Mouse (Mus musculus): ENCODE measurements around the gene Srm. TPM values are rescaled to one million over a fixed set of nuclear protein-coding genes. Genes with fewer than 3 reads are reported as not detected.

Gene Srm
- polyA plus RNA-seq (2012; rRNA removed) = 75.6 and 87.9 TPM in 2 replicates

DNA sequence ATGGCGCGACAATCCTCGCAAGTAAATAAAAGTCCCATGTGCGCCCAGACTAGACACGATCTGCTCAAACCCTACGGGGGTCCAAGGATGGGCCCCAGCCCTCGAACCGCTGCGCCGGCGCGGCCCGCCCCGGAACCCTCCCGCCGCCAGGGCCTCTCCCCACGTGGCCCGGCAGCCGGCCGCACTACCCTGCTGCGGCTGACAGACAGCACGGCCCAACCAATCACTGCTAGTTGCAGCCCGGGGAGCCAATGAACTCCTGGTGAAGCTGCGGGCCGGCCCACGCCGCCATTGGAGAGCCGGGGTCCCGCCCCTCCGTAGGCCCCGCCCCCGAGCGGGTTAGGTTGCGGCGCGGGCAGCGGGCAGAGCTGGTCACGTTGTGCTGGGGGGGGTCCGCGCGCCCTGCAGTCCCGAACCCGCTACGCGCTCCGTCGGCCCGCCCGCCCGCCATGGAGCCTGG, at the start of gene Srm:
Gene Srm (plus strand): TSS at position 333 of the 460 bp plus-strand sequence.
- peak; percentile 97 for DNase-seq (ENCODE audit: extremely low spot score in 1 of 2, low spot score in 1 of 2)

DNA sequence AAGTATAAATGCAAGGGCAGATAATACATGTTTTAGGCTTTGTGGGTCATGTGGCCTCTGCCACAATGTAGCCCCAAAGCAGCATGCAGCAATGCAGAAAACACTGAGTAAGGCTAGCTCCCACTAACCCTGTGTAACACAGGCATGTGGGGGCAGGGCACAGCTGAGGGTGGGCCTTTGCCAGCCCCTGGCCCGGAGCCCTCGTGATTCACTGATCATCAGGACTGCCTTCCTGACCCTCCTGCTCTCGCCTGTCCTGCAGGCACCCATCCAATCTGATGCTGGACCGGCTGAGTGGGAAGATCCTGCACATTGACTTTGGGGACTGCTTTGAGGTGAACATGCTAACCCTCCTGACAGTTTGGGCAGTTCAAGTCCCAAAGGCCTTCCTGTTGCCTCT, 42.2 kb upstream of the Srm start:
- no peak for DNase-seq (ENCODE audit: extremely low spot score in 1 of 2, low spot score in 1 of 2)

DNA sequence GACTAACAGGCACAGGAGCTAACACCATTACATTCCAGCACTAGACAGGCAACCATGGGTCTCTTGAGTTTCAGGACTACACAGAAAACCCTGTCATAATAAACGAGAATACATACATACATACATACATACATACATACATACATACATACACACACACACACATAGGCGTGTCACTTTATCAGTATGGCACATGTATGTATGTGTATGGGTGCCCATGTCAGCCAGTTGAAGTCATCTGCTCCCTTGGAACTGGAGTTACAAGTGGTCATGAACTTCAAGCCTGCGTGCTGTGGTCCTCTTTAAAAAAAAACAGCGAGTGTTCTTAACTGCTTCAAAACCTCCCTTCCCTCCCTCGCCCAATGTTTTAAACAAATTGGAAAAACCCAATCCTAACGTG, 33.5 kb upstream of the Srm start:
- DNase-seq (ENCODE audit: extremely low spot score in 1 of 2, low spot score in 1 of 2) = no peak

DNA sequence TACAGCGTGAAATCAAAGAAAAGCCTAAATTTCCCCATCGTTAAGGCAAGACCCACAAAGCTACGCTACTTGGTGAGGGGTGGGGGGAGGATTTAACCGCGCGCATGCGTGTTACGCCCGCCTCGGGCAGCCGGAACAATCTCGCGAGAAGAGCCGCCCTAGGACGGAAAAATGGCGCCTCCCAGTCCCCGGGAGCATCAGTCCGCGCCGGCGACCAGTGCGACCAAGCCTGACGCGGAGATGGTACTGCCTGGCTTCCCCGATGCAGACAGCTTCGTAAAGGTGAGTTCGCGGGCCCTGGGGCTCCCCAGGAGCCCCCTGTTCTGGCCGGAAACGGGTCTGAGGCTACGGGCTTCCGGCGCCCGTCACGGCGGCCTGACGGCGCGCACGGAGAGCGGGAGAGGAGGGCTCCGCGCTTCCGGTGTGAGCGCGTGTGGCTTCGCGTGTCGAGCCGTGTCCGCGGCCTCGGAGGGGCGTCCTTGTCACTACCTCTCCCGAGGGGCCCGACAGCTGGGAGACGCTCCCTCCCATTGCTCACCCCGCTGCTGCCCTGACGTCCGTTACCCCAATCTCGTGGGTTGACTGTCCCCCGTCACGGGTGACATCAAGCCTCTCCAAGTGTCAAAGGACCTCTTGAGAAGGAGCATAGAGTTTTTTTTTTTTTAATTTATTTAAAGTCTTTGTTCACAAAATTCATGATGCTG, 32.9 kb upstream of the Srm start, which contains the start of gene Exosc10:
Gene Exosc10 (plus strand): TSS at position 133 of the 704 bp plus-strand sequence.
- DNase-seq (ENCODE audit: extremely low spot score in 1 of 2, low spot score in 1 of 2) = peak; percentile 55 to 89

DNA sequence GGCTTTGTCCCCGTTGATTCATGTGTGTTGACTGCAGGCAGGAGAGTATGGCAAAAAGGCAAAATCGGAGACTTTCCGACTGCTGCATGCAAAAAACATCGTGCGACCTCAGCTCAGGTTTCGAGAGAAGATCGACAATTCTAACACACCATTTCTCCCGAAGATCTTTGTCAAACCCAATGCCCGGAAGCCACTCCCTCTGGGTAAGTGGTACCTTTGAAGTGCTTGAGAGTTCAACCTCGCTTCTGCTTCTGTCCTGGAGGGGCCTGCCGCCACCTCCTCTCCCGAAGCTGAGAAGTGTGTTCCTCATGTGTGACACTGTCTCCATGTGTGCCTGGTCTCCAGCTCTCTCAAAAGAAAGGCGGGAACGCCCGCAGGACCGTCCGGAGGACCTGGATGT, 28.6 kb upstream of the Srm start:
- DNase-seq (ENCODE audit: extremely low spot score in 1 of 2, low spot score in 1 of 2) = no peak

DNA sequence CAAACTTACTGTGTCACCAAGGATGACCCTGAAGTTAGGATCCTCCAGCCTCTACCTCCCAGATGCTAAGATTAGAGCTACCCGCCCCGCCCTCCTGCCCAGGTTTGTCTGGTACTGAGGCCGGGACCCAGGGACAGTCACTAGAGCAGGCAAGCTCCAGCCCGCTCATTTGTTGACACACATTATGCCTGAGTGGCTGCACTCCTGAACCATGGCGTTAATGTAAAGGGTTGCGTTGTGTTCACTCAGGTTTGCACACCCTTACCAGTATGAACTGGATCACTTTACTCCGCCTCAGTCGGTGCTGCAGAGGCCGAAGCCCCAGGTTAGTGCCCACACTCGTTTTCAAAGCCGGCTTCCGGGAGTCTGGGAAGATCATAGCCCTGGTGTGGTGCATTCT, 27.7 kb upstream of the Srm start:
- no peak for DNase-seq (ENCODE audit: extremely low spot score in 1 of 2, low spot score in 1 of 2)

DNA sequence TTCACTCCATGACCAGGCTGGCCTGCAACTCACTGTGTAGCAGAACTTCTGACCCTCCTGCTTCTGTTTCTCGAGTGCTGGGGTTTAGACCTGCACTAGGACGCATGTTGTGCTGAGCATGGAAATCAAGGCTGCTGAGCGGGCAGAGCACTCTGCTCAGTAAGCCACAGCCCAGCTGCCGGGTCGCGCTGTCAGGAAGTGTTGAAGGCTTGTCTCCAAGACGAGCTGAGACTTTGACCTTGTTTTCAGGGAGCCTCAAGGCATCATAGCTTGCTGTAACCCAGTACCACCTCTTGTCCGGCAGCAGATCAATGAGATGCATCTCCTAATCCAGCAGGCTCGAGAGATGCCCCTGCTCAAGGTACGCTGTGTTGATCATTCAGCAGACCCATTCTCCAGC, 21.2 kb upstream of the Srm start:
- no peak for DNase-seq (ENCODE audit: extremely low spot score in 1 of 2, low spot score in 1 of 2)

DNA sequence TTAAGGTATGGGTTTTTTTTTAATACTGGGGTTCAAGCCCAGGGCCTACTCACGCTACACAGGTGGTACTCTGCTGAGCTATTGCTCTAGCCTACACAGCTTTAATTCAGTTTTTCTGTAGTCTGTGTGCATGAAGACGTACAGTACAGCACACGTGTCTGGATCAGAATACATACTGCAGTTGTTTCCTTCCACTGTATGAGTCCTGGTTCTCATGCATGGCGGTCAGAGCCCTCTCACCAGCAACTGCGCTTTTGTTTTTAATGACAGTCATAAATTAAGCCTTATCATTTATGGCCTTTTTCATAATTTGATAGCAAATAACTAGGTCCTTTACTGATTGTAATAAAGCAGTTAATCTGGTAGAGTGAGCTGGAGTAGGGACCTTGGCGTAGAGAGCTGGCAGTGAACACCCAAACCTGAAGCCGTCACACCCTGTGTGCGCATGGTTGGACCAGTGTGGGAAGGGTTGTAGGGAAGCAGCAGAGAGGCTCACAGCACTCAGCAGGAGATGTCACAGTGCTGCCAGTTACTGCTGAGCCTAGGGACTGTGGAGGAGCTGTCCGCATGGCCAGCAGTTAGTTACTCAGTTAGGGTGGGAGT, 20.5 kb upstream of the Srm start:
- DNase-seq (ENCODE audit: extremely low spot score in 1 of 2, low spot score in 1 of 2) = no peak

DNA sequence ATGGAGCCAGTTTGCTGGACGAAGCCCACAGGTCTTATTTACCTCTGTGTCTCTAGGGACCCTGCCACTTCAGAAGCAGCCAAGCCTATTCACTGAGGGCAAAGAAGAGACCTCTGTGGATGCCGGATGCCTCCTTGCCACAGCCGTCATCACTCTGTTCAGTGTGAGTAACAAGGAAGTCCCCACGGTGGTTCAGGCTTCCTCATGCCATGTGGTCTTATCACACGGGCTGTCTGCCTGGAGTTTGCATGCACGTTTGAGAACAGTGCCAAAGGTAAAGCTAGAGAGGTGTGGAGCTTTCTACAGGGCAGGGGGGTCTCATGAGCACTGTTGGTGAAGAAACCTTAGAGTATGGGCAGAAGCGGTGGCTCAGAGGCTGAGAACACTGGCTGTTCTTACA, 18.1 kb upstream of the Srm start:
- no peak for DNase-seq (ENCODE audit: extremely low spot score in 1 of 2, low spot score in 1 of 2)

DNA sequence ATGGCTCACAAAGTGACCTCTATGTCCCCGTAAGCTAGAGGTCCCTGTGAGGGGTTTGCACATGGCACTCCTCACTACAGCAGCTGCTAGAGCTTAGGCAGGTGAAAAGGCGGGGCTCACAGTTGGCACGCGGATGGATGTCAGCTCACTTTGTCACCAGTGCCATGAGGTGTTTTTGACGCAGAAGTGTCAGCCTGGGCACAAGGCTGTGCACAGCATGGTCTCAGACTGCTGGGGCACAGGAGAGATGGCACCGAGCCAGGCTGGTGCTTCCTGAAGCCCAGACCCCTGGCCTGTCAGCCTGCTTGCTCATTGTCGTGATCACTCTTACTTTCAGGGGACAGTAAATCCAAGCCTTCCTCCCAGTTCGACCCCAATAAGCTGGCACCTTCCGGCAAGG, 10.5 kb upstream of the Srm start:
- DNase-seq (ENCODE audit: extremely low spot score in 1 of 2, low spot score in 1 of 2) = no peak

DNA sequence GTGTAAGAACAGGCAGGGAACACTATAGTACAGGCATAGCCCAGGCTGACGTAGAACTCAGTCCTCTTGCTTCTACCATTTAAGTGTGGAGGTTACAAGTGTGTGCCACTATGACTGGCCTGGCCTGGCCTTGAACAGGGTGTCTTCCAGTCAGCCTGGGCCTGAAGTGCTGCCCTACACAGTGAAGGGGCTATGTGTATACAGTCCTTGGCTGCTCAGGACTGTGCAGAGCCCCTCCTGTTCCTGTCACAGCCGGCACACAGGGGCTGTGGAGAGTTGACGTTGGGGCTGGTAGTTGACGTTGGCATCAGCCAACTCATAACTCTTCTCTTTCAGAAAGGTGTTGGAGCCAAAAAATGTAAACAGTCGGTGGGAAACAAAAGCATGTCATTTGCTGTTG, 9.9 kb upstream of the Srm start:
- no peak for DNase-seq (ENCODE audit: extremely low spot score in 1 of 2, low spot score in 1 of 2)

DNA sequence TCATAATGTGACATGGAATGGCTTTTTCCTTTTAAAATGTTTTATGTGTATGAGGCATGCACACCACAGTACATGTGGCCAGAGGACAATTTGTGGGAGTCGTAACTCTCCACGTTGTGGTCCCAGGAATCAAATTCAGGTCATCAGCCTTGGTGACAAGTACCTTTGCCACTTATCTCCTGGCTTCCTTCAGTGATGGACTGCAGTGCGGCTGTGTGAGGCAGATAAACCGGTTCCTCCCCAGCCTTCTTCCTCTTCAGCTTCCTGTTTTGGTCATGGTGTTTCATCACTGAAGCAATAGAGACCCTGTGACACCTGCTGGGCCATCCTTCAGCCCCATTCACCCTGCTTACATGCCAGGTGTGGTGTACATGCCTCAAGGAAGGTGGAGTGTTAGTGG, 8.0 kb upstream of the Srm start:
- no peak for DNase-seq (ENCODE audit: extremely low spot score in 1 of 2, low spot score in 1 of 2)

DNA sequence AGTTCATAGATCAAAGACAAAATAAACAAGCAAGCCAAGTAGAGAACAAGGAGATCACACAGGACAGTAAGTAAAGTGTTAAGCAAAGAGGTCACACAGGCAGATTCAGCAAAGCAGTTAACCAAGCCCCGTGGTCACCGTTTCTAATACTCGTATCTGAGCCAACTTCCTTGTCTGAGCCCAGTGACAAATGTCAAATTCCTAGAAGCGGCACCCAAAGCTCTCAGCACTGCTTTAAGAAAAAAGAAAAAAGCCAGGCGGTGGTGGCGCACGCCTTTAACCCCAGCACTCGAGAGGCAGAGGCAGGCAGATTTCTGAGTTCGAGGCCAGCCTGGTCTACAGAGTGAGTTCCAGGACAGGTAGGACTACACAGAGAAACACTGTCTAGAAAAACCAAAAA, 4.7 kb upstream of the Srm start:
- no peak for DNase-seq (ENCODE audit: extremely low spot score in 1 of 2, low spot score in 1 of 2)

DNA sequence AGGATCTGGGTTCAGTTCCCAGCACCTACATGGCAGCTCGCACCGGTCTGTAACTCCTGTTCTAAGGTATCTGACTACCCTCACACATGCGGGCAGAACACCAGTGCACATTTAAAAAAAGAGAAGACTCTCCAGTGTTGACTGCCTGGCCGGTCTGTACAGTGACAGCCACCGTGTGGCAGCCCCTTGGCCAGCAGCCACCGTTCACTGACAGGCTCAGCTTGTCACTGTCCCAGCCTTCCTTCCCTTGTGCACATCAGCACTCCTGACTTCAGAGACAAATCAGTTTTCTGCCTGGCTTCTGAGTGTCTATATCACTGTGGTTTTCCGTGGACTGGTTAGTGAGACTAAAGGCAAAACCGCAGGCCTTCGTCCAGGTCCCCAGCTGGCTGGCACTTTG, 2.5 kb upstream of the Srm start:
- DNase-seq (ENCODE audit: extremely low spot score in 1 of 2, low spot score in 1 of 2) = no peak

DNA sequence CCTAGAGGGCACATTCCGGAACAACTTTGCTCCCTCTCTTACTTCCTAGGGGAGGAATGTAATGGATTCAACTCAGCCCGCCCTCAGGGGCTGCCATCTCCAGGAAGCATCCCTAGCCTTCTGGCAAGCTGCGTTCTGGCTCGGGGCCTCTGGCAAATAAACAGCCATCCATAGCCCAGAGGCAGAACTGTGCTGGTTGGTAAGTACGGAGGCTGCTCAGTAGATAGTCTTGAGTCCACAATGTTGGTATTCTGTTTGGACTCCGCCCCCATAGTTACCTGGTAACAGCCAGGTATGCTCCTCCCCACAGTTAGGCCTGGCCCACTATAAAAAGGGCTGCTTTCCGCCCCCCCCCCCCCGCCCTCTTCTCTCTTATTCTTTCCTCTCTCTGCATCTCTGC, 1.7 kb upstream of the Srm start:
- no peak for DNase-seq (ENCODE audit: extremely low spot score in 1 of 2, low spot score in 1 of 2)

DNA sequence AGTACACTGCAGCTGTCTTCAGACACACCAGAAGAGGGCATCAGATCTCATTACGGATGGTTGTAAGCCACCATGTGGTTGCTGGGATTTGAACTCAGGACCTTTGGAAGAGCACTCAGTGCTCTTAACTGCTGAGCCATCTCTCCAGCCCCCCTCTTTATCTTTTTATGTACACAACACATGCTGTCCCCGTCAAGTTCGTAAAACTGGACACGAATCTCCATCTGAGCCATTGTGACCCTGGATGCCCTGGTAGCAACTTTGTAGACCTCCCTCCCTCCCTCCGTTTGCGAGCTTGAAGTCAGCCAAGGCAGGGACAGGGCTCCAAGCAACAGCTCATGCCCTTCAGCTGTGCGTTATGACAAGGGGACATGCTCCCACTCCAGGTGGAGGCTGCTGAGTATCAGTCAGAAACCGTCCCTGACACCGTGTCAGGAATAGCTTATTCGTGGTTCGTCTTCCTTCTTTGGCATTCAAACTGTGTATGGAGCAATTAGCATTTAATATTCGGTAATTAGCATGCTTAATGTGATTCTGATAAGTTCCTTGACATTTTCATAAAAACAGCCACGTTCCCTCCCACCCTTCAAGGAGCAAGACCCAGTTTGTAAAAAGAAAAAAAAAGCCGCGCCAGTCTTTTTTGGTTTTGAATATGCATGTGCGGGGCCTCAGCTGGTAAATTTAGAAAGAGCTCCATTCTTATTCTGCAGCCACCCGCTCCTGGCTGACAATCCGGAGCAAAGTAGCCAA, 707 bp upstream of the Srm start:
- DNase-seq (ENCODE audit: extremely low spot score in 1 of 2, low spot score in 1 of 2) = no peak

DNA sequence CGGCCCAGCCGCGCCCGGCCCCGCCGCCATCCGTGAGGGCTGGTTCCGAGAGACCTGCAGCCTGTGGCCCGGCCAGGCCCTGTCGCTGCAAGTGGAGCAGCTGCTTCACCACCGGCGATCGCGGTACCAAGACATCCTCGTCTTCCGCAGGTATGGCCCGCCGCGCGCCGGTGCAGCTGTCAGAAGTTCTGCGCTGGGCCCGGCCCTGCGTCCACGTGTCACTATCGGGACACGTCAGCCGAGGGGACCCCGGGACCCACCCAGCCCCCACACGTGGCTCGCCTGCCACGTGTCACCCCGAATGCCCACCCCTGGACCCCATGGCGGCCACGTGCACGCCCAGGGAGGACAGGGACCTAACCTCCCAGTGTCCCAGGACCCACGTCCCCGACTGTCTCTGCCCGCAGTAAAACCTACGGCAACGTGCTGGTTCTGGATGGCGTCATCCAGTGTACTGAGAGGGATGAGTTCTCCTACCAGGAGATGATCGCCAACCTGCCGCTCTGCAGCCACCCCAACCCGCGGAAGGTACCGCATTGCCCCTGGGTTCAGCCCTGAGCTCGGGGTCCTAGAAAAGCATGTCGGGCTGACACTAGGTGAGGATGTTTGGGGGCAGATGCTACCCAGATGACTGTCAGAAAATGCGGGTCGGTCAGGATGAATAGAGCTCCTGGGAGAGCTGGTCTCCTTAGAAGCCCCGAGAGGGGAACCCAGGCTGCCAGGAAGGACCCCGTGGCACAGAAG, 506 bp downstream of the Srm start:
- peak in 1 of 2 experiments; percentile 31 for DNase-seq (ENCODE audit: extremely low spot score in 1 of 2, low spot score in 1 of 2)

DNA sequence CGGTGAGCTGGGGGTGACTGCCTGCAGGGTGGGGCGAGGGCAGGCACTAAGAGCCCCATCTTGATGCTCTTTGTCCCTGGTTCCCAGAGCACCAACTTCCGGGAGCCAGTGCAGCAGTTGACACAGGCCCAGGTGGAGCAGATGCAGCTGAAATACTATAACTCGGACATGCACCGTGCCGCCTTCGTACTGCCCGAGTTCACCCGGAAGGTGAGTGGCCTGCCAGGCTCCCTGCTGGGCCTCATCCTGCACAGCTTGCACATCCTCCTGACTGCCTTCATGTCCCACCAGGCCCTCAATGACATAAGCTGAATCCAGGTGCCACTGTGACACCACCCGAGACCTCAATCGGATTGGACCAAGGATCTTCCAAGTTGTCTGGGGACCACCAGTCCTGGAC, 2.7 kb downstream of the Srm start:
- DNase-seq (ENCODE audit: extremely low spot score in 1 of 2, low spot score in 1 of 2) = no peak

DNA sequence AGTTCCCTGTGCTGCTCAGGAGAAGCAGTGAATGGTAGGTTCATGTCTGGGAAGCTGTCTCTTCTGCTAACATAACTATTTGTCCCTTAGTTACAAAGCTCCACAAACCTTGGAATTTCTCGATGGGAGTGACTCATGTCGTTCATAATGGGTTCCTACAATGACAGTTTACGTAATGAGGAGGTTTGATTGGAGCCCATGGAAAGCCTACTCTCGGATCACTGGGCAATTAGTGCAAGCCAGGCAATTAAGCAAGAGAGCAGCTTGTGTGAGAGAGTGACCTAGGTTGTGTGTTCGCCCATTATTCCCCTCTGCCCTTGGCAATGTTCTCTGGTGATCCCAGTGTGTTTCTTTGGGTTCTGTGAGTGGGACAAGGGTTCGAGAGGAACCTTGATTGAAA, 4.6 kb downstream of the Srm start:
- no peak for DNase-seq (ENCODE audit: extremely low spot score in 1 of 2, low spot score in 1 of 2)

DNA sequence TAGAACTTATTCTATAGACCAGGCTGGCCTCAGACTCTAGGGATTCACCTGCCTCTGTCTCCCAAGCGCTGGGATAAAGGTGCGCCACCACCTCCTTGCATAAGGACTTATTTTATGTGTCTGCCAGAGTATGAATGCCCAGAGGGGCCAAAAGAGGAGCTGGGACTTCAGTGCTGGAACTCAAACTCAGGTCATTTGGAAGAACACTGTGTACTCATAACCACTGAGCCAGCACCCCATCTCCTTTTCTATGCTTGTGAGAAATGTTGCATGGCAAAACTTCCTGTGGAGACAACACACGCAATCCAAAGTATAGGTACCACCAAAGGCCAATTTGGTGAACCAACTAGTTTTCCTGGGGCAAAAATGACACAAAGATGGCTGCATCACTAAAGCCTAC, 5.4 kb downstream of the Srm start:
- no peak for DNase-seq (ENCODE audit: extremely low spot score in 1 of 2, low spot score in 1 of 2)

DNA sequence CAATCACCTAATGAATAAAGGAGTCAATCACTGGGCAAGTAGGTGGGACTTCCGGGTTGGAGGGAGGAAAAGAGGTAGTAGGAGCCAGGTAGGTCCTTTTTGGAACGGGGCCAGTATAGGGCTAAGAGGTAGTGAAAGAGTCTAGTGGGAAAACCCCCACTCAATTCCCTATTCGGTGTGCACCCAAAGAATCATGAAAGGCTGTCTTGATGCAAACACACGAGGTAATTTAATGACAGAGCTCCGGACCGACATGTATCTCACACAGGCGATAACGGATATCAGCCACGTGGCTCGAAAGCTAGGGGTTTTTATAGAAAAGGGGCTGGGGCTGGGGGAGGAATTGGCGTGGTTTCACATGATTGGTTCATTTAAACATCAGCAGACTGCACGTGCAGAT, 7.5 kb downstream of the Srm start:
- no peak for DNase-seq (ENCODE audit: extremely low spot score in 1 of 2, low spot score in 1 of 2)

Measured in frontal cortex, adult 2 months (tissue).